Mouse (Mus musculus): ENCODE data around the gene Scn1b.

Gene Scn1b

DNA sequence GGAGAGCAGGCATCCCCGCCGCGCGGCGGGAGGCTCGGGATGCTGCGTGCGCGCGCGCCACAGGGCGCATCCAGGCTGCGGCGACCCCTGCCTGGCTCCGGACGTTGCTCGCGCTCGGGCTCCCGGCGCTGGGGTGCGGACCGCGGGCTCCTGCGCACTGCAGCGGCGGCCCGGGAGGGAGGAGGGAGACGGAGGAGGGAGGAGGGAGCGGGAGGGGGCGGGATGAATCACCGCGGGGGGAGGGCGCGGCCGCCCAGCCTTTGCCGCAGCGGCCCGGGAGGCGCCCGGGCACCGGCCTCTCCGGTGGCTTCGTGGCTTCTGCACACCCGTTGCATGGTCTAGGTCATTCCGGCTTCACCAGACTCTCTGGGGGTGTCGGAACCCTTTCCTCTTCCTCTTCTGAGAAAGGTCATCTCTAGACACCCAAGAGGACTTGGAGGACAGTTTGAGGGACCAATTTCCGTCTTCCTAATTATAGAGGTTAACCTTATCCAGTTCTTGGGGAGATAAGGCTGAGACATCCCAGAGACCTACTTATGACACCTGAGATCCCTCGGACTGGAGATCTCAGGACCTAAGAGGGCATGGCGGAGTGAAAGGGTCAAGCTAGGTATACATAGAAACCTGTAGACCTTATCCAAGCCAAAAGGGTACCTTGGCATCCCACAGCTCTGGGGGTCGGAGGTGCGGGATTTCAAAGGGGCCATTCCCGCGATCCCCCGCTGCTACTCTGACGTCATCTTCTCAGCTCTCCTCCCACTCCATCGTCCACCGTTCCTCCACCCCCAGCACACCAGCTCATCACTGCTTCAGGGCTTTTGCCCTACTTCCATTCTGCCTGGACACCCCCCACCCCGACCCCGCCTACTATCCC lies at the start of gene Scn1b:
Gene Scn1b, minus strand, starts transcription at position 153 of the 874 bp plus-strand sequence.
- no peak for DNase-seq (ENCODE audit: low read depth, low spot score)

DNA sequence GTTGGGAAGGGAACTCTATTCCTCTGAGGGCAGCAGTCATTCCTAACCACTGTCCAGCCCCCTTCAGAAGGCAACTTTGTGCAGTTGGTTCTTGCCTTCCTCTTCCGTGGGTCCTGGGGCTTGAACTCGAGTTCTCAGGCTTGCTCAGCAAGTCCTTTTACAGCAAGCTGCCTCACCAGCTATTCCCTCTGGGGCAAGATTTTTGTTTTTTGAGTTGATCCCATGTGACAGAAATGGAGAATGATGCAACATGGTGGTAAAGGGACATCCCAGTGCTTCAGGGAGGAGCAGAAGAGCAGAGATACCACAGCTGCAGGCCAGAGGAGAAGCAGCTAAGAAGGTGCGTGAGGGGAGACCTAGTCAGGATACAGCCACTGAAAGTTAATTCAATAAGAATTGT lies 48.3 kb upstream of the Scn1b start:
- no peak for DNase-seq (ENCODE audit: low read depth, low spot score)

DNA sequence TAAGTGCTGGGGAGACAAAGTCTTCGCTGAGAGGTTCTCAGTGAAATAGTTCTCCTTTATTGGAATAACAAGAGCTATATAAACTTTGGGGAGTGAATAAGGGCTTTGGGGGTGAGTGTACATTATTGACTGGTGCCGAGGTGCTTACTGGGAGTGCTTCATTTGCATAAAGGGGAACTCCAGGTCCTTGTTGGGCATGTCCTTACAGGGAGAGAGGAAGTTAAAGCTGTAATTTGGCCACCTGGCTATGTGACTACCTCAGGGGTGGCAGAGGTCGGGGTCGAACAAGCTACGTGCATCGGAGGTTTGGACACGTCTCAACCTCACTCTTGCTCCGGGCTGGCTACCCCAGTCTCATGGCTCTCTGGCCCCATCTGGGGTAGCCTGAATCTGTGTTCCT lies 47.7 kb upstream of the Scn1b start:
- DNase-seq (ENCODE audit: low read depth, low spot score) = no peak

DNA sequence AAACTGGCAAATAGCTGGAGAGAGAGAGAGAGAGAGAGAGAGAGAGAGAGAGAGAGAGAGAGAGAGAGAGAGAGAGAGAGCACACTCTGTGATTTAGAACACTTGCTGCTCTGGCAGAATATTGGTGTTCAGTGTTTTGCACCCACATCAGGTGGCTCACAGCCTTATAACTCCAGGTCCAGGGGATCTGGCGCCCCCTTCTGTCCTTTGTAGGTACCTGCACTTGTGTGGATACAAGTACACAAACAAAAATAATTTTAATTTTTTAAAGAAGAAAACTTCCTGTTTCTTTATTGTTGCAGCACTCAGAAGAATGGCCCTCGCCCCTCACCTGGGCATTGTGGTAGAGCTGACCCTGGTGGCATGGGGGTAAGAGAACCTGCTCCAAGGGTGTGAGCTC lies 45.4 kb upstream of the Scn1b start:
- DNase-seq (ENCODE audit: low read depth, low spot score) = peak; percentile 71

DNA sequence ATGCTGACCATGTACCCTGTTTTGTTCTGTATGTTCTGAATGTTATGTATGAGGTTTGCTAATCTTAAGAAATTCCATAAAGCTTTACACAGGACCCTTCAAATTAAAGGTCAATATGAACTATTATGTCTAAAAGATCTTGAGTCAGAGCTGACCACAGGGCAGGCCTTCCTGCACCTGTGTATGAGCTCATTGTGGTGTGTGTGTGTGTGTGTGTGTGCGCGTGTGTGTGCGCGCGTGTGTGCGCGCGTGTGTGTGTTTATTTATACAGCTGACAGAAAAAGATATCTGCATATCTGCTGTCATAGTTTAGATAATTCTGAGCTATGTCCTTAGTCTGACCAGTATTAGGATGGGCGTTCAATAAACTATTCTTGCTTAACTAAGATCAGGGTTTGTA lies 43.7 kb upstream of the Scn1b start:
- DNase-seq (ENCODE audit: low read depth, low spot score) = no peak

DNA sequence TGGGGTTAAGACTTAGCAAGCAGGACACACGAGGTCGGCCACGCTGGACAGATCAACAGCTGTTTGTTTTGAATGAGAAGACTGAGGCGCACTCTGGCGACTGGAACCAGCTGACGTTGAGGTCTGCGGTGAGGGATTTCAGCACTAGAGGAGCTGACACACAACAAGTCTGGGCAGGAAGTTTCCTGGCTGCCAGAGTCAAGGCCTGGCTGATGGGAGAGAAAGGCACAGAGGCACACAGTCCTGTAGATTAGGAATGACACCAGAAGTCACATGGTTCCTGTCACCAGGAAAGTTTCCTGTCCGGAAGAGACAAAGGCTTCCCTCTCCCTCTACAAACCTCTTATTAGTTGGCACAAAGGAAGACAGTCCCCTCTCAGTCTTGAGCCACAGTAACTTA lies 41.6 kb upstream of the Scn1b start:
- no peak for DNase-seq (ENCODE audit: low read depth, low spot score)

DNA sequence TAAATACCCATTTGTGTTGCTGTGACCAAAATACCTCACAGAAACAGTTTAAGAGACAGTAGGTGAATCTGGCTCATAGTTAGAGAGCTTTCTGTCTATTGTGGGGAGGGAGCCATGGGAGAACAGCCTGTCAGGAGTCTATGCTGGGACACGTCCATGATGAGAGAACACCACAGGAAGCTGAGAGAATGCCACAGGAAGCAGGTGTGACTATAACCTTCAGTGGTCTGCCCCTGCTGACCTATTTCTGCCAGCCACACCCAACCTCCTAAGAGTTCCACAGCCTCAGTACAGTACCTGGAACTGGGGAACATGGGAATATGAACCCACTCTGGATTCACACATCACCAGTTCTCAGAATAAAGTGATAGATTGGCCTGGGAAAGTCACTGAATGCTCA lies 37.9 kb upstream of the Scn1b start:
- DNase-seq (ENCODE audit: low read depth, low spot score) = no peak

DNA sequence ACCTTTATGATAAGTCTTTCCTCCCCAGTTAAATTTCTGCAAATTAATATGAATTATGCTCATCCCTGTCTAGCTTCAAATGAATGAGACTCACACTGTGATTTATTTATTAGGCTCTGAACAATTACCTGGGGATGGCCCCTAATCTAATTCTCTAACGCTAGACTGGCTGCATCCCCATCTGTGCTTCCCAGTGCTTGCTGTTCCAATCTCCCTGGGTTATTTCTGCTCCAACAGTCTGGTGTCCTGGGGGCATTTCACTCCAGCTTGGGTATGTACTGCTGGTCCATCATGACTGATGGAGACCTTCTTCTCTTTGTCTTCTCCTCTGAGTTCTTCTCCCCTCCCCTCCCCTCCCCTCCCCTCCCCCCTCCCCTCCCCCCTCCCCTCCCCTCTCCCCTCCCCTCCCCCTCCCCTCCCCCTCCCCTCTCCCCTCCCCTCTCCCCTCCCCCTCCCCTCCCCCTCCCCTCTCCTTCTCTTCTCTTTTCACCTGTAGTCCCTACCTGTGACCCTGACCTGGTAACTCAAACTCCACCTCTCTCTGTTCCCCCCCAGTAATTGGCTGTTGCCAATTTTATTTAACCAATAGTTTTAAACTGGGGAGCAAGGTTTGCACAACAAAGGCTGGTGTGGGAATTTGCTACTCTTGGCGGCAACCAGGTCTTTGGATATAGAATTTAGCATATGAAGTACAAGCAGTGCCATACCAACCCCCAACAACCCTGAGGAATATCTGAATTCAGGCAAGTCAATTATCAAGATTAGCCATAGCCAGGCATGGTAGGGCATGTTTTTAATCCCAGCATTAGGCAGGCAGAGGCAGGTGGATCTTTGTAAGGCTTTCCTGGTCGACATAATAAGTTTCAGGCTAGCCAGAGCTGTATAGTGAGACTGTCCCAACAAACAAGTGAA lies 37.1 kb upstream of the Scn1b start:
- DNase-seq (ENCODE audit: low read depth, low spot score) = peak; percentile 78

DNA sequence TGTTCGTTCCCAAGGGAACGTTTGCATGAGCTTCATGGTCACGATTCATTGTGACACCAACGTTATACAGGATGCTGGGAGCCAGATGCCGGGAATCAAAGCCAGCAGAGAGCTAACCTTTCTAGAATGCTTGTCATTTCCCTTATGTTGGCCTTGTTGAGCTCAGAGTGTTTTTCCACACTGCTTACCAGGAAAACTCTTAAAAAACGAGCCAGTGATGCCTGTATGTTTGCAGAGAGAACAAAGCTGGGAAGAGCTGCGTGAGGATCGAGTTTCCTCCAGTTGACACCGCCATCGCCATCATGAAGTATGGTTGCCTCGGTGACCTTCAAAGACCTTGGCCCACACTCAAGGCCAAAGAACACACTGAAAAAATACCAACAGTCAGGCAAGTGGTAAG lies 35.5 kb upstream of the Scn1b start:
- no peak for DNase-seq (ENCODE audit: low read depth, low spot score)

DNA sequence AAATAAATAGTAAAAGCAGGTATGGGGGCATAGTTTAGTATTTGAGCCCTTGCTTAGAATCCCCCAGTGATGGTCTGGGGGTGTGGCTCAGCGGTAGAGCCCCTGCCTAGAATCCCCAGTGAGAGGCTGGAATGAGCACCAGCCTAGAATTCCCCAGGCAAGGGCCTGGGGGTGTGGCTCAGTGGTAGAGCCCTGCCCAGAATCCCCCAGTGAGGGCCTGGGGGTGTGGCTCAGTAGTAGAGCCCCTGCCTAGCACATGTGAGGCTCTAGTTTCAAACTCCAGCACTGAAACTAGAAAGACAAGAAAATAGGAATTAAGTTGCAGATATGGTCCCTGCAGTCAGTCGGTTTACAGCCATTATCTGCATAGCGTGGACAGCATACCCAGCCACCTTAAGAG lies 35.0 kb upstream of the Scn1b start:
- peak; percentile 68 for DNase-seq (ENCODE audit: low read depth, low spot score)

DNA sequence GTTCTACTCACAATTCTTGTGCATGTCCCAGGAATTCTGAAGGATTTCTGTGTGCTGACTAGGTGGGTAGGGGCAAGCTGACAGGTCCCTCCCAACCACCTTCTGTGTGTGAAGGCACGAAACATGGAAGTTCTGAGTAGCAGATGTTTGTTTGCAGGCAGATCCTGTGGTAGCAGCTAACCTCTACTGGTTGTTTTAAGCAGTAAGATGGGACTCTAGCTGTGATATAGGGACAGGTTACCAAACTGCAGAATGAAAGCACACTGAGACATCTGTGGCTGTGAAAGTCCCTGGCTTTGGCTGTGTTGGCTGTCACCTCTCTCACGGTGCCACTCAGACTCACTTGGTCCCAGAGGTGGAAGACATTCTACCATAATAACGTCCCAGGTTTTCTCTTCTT lies 34.4 kb upstream of the Scn1b start:
- DNase-seq (ENCODE audit: low read depth, low spot score) = no peak

DNA sequence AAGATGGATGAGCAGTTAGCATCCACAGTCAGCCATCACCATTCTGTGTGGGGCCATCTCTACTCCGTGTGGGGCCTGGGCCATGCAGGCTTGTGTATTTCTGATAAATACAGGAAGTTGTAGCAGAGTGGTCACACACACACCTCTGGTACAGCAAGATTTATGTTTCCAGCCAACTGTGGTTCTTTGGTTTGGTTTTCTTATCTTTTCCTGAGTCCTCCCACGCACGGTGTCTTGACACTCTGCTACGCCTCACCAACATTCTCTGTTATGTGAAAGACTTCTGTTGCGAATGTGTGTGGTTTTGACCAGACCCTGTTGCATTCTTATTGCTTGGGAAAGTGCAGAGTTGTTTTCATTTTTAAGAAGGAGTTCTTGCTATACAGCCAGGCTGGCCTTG lies 34.0 kb upstream of the Scn1b start:
- no peak for DNase-seq (ENCODE audit: low read depth, low spot score)

DNA sequence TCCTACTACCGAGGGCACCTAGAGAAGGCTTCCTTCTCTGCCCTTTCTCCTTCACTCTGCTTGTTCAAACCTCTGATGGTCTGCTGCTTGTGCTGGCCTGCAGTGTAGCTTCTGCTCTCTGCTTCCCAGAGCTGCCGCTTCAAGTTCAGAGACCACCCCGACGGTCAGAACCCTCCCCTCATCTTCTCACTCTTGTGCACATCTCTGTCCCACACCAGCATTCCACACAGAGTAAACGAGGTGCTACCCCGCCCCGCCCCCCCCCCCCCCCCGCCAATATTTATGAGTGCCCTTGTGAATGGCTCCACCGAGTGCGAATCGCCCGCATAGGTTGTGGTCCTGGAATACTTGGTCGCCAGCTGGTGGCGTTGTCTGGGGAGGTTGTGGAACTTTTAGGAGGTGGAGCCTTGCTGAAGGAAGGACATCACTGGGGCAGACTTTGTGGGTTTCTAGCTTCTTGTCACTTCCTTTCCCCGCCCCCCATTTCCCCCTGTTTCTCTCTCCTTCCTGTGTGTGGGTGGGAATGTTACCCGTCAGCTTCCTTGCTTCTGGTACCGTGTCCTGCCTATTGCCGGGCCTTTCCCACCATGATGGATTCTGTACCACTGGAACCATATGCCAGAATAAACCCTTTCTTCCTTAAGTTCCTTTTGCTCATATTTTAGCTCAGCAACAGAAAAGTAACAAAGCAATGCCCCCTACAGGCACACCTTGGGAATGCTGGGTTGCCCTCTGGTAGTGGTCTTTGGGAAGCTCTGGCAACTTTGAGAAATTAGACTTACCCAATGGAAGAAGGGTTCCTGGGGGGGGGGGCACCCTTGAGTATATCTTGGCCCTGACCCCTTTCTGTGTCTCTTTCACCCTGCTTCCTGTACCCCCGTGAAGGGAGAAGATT lies 29.5 kb upstream of the Scn1b start:
- DNase-seq (ENCODE audit: low read depth, low spot score) = peak; percentile 98

DNA sequence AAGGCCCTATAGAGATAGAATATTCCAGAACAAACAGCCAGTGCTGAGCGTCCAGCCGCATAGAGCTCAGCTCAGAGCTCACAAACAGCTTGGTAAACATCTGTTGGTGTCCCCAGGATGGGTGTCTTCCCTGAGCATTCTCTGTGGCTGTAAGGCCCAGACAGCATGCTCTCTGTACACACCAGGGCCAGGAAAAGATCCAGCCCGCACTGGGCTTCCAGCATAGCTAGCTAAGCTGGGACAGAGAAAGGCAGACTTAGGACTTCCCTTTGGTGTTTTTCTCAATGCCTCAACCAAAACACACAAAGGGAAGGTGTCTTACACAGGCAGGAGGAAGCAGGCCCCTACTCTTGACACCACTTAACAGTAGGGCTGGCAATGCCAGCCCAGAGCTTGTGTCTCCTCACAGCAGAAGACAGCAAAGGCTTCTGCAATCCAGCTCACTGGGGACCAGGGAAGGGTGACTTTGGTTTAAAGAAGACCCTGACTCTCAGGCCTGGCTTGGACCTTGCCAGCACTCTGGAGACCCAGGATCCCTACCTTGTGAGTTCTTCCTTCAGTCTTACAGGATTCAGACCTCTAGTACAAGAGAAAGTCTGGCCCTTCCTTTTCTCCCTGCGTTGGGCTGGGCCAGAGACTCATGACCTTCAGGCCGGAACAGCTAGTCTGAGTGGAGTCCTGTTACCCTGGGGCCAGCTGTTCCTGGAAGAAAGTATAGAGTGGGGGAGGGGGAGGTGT lies 28.7 kb upstream of the Scn1b start, which contains the start of gene Gramd1a:
Gene Gramd1a, minus strand, starts transcription at position 601 of the 738 bp plus-strand sequence.
- peak; percentile 90 for DNase-seq (ENCODE audit: low read depth, low spot score)

DNA sequence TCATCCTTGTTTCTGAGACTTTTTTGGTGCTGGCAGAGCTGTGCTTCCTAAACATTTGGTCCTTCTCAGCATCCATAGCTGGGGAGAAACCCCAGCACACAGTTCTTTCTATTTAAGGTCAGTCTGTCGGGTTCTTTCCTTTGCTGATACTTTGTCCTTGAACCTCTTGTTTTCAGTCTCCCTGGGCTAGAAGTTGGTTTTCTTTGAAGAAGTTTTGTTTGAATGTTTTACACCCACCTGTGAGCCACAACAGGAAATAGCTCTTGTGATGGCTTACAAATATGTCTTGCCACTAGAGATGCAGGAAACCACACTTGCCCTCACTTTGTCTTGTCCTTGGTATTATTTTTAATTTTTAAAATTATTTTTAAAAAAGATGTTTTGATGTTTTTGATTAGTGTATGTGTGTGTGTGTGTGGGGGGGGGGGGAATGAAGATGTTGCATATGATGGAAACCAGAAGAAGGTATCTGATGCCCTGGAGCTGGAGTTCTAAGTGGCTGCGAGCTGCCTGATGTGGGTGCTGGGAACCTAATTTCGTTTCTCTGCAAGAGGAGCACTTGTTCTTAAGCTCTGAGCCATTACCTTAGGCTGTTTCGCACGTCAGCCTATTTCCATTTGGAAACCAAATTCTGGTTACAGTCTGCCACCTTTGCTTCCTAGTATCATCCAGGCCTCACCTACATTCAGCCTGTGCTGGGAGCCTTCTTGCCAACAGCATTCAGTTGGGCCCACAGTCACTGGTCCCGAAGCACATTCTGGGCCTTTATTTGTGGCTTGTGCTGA lies 26.9 kb upstream of the Scn1b start:
- DNase-seq (ENCODE audit: low read depth, low spot score) = no peak

DNA sequence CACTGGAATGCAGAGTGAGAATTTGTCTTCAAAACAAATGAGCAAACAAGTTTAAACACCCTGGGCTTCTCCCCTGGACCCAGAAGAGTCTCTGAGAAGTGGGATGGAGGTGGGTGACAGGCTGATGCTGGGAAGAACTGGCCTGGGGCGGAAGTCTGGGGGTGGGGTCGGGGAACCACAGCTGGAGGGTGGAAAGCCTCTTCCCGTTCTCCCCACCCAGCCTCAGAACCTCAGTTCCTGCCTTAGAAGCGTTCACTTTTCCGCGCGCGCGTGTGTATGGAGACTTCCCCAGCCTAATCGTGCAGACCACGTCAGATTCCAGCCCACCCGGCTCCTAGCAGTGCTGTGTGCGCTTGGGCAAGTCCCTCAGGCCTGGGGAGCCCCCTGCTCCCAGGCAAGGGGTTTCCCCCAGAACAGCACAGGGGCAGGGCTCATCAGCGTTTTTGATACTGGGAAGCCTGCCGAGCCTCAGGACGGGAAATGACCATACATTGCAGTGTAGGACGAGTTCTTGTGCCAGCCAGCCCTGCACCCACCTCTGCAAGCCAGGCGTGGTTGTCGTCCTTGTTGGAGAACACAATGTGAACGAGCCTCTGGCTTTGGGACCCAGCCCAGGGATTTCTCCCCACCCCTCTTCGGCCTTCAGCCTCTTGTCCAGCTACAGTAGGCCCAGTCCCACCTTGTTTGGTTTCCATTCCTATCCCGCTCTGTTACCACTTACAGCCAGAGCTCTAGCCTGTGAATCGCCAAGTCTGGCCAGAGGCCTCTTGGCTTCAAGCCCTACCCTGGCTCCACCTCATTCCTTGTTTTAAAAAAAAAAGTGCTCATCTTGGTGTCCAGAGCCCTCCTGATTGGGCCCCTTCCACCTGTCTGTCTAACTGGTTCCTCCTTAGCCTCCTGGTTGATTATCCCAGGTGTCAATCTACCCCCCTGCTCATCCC lies 24.8 kb upstream of the Scn1b start:
- DNase-seq (ENCODE audit: low read depth, low spot score) = peak; percentile 82

DNA sequence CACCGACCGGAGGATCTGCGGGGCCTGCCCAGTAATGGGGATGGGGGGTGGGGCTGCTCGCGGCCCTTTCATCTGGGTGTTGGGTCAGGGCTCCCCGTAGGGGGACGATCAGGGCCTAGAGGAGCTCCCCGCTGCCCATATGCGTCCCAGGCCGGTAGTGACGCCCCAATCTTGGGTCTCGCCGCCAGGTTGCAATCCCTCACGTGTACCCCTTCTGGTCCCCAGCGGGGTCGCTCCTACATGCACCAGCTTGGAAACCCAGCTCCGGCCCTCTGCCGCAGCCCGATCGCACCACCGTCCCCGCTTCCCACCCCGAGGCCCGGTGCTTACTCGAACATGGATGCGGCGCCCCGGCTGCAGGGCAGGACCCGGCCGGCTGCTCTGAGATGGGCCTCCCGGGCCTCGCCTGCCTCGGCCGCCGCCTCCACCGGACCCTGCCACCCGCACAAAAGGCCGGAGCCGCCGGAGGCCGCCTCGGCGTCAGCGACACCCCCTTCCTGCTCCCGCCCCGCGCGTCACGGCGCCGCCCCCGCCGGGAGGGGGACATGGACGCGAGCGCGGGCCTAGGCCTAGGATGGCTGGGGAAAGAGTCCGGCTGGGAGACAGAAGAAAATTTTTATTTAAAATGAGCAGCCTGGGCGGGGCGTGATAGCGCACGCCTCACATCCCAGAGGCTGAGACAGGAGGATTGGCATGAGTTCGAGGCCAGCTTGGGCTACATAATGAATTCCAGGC lies 23.9 kb upstream of the Scn1b start:
- DNase-seq (ENCODE audit: low read depth, low spot score) = peak; percentile 78

Measured in R1 (cell line).